Mouse (Mus musculus) thymus, adult 2 months (tissue): Measurements from ENCODE around the gene Dynlrb1. TPM values are rescaled to one million over a fixed set of nuclear protein-coding genes. Genes with fewer than 3 reads are reported as not detected.

Source experiments
- DNase-seq: peaks from one replicate; pipeline ENCODE4 v3.0.0; 2021
- H3K27ac ChIP-seq: fragments of 200-500 bp; 2 replicates; pipeline ENCODE4 v1.5.1; 2012; ENCODE audit warnings: low read length, control low read depth; ENCODE audit not compliant: control insufficient read depth, insufficient read depth
- H3K27me3 ChIP-seq: fragments of 200-500 bp; 2 replicates; pipeline ENCODE4 v1.6.1; 2012; ENCODE audit warnings: mild to moderate bottlenecking, low read length, moderate library complexity, mixed read lengths; ENCODE audit not compliant: control insufficient read depth, insufficient read depth
- H3K36me3 ChIP-seq: fragments of 200-500 bp; 2 replicates; pipeline ENCODE4 v1.6.1; 2012; ENCODE audit warnings: mild to moderate bottlenecking, low read length, moderate library complexity; ENCODE audit not compliant: control insufficient read depth, insufficient read depth
- H3K4me1 ChIP-seq: fragments of 200-500 bp; replicated peaks from 2 replicates; pipeline ENCODE4 v1.6.1; 2012; ENCODE audit warnings: low read length; ENCODE audit not compliant: control insufficient read depth, insufficient read depth
- H3K4me3 ChIP-seq: fragments of 200-500 bp; 2 replicates; pipeline ENCODE4 v1.5.1; 2012; ENCODE audit warnings: mild to moderate bottlenecking, low read length, control low read depth, moderate library complexity; ENCODE audit not compliant: control insufficient read depth, insufficient read depth
- CTCF ChIP-seq: fragments of 200-500 bp; IDR thresholded peaks from 2 replicates; pipeline ENCODE4 v1.5.1; 2012; ENCODE audit warnings: mild to moderate bottlenecking, control low read depth, low read length, moderate library complexity, borderline replicate concordance; ENCODE audit not compliant: control insufficient read depth, poor library complexity, insufficient read depth; ENCODE audit errors: extremely low read depth
- POLR2A ChIP-seq: fragments of 200-500 bp; IDR thresholded peaks from 2 replicates; pipeline ENCODE4 v1.6.1; 2012; ENCODE audit warnings: mild to moderate bottlenecking, low read length, control low read depth, moderate library complexity; ENCODE audit not compliant: control insufficient read depth, poor library complexity, insufficient read depth; ENCODE audit errors: extremely low read depth
- WGBS: fragments of 180-500 bp; shearing (Covaris S2); methylation state at CpG from one replicate; pipeline ENCODE4 v1.1.7; 2018; 5-methylcytosine and 5-hydroxymethylcytosine counted together
- polyA plus RNA-seq: library from polyadenylated mRNA; depleted of rRNA; stranded (reverse); fragments of >200 nt; gene quantifications from 2 replicates; pipeline ENCODE4 v1.2.3, GENCODE M21; 2012

The Dynlrb1 gene
- polyA plus RNA-seq, 1 experiment = 303 TPM

- 83% methylated on average over 2 of the region's 2 CpGs for WGBS
- TF ChIP-seq CTCF (no peak), POLR2A (no peak)
- Histone ChIP-seq H3K27ac (no peak overlapping the region), H3K27me3 (no peaks in the 10 kb centered on the region), H3K4me1 (peaks cover 9% of the 10 kb centered on the region), H3K4me3 (no peak overlapping the region), H3K36me3 (no peaks in the 10 kb centered on the region)
- DNase-seq = no peak
Observed at GRCm38 (mm10) chr2:155277721-155278120, 41.4 kb downstream of the Dynlrb1 start.

DNA sequence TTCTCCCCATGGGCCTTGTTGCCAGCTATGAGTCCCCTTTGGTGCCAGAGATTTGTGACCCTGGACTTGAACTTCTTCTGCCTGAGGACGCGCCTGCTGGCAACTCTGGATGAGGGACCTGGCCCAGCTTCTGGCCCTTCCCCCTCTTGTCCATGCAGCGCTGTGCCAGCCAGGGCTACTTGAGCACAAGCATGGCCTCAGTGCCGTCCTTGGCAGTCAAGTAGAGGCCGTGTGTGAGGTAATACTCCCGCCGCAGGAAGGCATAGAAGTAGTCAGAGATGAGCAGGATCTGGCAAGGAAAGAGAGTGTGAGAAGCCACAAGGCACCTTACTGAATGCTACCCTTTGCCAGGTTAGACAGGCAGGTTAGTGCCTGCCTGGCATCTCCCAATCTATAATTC lies 42.0 kb downstream of the Dynlrb1 start:
- TF ChIP-seq POLR2A (no peak), CTCF (no peak)
- Histone ChIP-seq H3K27me3 (no peaks in the 10 kb centered on the region), H3K4me1 (peaks cover 9% of the 10 kb centered on the region), H3K4me3 (no peak overlapping the region), H3K27ac (no peak overlapping the region), H3K36me3 (no peaks in the 10 kb centered on the region)
- no peak for DNase-seq
- WGBS = 98% methylated on average over 7 of the region's 7 CpGs

GRCm38 (mm10) chr2:155279163-155279562 lies 42.8 kb downstream of the Dynlrb1 start:
- TF ChIP-seq CTCF (no peak), POLR2A (no peak)
- H3K27ac ChIP-seq = no peak overlapping the region

GRCm38 (mm10) chr2:155280116-155280515 lies 43.8 kb downstream of the Dynlrb1 start:
- Histone ChIP-seq H3K27me3 (no peaks in the 10 kb centered on the region), H3K4me3 (no peak overlapping the region), H3K4me1 (peaks cover 9% of the 10 kb centered on the region), H3K27ac (no peak overlapping the region), H3K36me3 (no peaks in the 10 kb centered on the region)
- DNase-seq = no peak
- TF ChIP-seq CTCF = no peak
- no peak for TF ChIP-seq POLR2A
- 86% methylated on average over 2 of the region's 2 CpGs for WGBS

More at GRCm38 (mm10) chr2:155279163-155279562, 42.8 kb downstream of the Dynlrb1 start:
- no peak overlapping the region for H3K4me3 ChIP-seq
- no peaks in the 10 kb centered on the region for H3K27me3 ChIP-seq
- no peaks in the 10 kb centered on the region for H3K36me3 ChIP-seq
- DNase-seq = no peak
- 93% methylated on average over 4 of the region's 4 CpGs for WGBS
- peaks cover 9% of the 10 kb centered on the region for H3K4me1 ChIP-seq

DNA sequence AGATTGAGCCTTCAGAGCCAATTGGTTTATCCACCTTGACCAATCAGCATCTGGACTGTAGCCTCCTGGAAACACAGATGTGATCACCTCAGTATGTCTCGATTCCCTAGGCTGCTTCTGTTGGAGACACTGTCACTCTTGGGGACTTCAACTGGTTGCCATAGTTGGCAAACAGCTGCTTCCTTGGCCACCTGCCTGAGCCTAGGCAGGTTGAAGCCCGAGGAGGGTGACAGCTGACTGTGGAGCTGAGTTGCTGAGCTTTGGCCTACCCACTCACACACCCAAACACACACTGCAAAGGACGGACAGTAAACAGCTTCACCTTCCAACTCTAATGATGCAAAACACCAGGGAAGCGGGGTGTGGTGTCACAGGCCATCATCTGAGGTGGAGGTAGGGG lies 47.5 kb downstream of the Dynlrb1 start:
- Histone ChIP-seq H3K36me3 (no peaks in the 10 kb centered on the region), H3K27me3 (no peaks in the 10 kb centered on the region), H3K4me1 (no peaks in the 10 kb centered on the region), H3K27ac (no peak overlapping the region), H3K4me3 (no peak overlapping the region)
- TF ChIP-seq CTCF (no peak), POLR2A (no peak)
- no peak for DNase-seq
- 92% methylated on average over 4 of the region's 4 CpGs for WGBS

GRCm38 (mm10) chr2:155284647-155285046 lies 48.3 kb downstream of the Dynlrb1 start:
- no peaks in the 10 kb centered on the region for H3K36me3 ChIP-seq
- no peak overlapping the region for H3K4me3 ChIP-seq
- TF ChIP-seq POLR2A (no peak), CTCF (no peak)
- H3K27me3 ChIP-seq = no peaks in the 10 kb centered on the region
- no peaks in the 10 kb centered on the region for H3K4me1 ChIP-seq
- 93% methylated on average over 7 of the region's 7 CpGs for WGBS
- no peak for DNase-seq
- no peak overlapping the region for H3K27ac ChIP-seq

DNA sequence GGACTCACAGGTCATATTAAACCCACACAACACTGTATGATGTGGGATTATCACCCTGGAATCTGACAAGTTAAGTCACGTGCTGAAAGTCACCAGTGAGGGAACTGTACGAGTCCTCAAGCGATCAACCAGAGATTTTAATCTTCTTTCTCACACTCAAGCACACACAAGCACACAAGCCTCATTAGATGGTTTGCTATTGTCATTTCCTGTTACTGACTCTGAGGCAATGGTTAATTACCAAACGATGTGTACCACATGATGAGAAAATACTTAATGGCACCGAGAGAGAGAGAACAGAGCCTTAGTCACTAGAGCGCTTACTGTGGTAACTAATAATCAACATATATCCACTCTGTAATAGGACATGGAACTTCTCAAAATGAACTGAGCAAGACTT lies 49.4 kb downstream of the Dynlrb1 start:
- Histone ChIP-seq H3K27me3 (no peaks in the 10 kb centered on the region), H3K36me3 (no peaks in the 10 kb centered on the region), H3K4me3 (no peak overlapping the region), H3K4me1 (no peaks in the 10 kb centered on the region), H3K27ac (no peak overlapping the region)
- no peak for TF ChIP-seq POLR2A
- no peak for TF ChIP-seq CTCF
- no peak for DNase-seq
- whole genome bisulfite sequencing = 87% methylated on average over 6 of the region's 6 CpGs
